Mouse (Mus musculus): ENCODE measurements around the gene Smg8. TPM values are rescaled to one million over a fixed set of nuclear protein-coding genes. Genes with fewer than 3 reads are reported as not detected.
A peak's percentile ranks its signal among the peaks of the same experiment; 100 is the strongest.

The Smg8 gene
- polyA plus RNA-seq, 1 experiment from 2014 or later = 23.9 TPM

GRCm38 (mm10) chr11:87108755-87109518 lies 22.4 kb upstream of the Smg8 start, which contains the start of gene Ska2:
Gene Ska2, plus strand, starts transcription at chr11:87109234.
- peak; percentile 98 for ATAC-seq
- Histone ChIP-seq H3K27me3 (replicated peaks; ENCODE audit: control insufficient read depth, insufficient read depth, low read length) (no peaks in the 10 kb centered on the region), H3K4me3 (replicated peaks; ENCODE audit: low read length) (peak within 1 kb of the TSS; percentile 98), H3K27ac (ENCODE audit: low read length) (peak within 1 kb of the TSS; percentile 97), H3K36me3 (ENCODE audit: control insufficient read depth, insufficient read depth) (no peaks in the 10 kb centered on the region), H3K9ac (replicated peaks; ENCODE audit: low read depth, low read length) (peak within 1 kb of the TSS; percentile 94), H3K9me3 (ENCODE audit: control insufficient read depth, low read length) (no peaks in the 10 kb centered on the region), H3K4me2 (ENCODE audit: low read length) (peak within 1 kb of the TSS; percentile 57), H3K4me1 (replicated peaks; ENCODE audit: control insufficient read depth, insufficient read depth, low read length) (peaks cover 22% of the 10 kb centered on the region)
- WGBS = under 1% methylated on average over 40 of the region's 40 CpGs

- Histone ChIP-seq H3K27me3 (replicated peaks; ENCODE audit: control insufficient read depth, insufficient read depth, low read length) (no peaks in the 10 kb centered on the region), H3K36me3 (ENCODE audit: control insufficient read depth, insufficient read depth) (no peaks in the 10 kb centered on the region), H3K9me3 (ENCODE audit: control insufficient read depth, low read length) (no peaks in the 10 kb centered on the region), H3K9ac (replicated peaks; ENCODE audit: low read depth, low read length) (peak within 1 kb of the TSS; percentile 94), H3K27ac (ENCODE audit: low read length) (peak within 1 kb of the TSS; percentile 97), H3K4me2 (ENCODE audit: low read length) (peak within 1 kb of the TSS; percentile 57), H3K4me3 (replicated peaks; ENCODE audit: low read length) (peak within 1 kb of the TSS; percentile 98), H3K4me1 (replicated peaks; ENCODE audit: control insufficient read depth, insufficient read depth, low read length) (peaks cover 22% of the 10 kb centered on the region)
- under 1% methylated on average over 14 of the region's 14 CpGs for WGBS
- no peak for ATAC-seq
Measured at GRCm38 (mm10) chr11:87108409-87108754, 21.8 kb upstream of the Smg8 start, which contains the start of gene Prr11. Gene Prr11, minus strand, starts transcription at chr11:87108708.

GRCm38 (mm10) chr11:87087142-87087541 lies 568 bp upstream of the Smg8 start:
- WGBS = 73% methylated on average over 2 of the region's 2 CpGs
- no peak overlapping the region for H3K27ac ChIP-seq (ENCODE audit: low read length)
- peak overlapping the region; percentile 96 for H3K4me3 ChIP-seq (replicated peaks; ENCODE audit: low read length)
- H3K4me2 ChIP-seq (ENCODE audit: low read length) = peak overlapping the region; percentile 96
- H3K9me3 ChIP-seq (ENCODE audit: control insufficient read depth, low read length) = no peaks in the 10 kb centered on the region
- H3K27me3 ChIP-seq (replicated peaks; ENCODE audit: control insufficient read depth, insufficient read depth, low read length) = no peaks in the 10 kb centered on the region
- ATAC-seq = no peak
- H3K9ac ChIP-seq (replicated peaks; ENCODE audit: low read depth, low read length) = no peak overlapping the region
- H3K36me3 ChIP-seq (ENCODE audit: control insufficient read depth, insufficient read depth) = peaks cover 9% of the 10 kb centered on the region
- H3K4me1 ChIP-seq (replicated peaks; ENCODE audit: control insufficient read depth, insufficient read depth, low read length) = peaks cover 21% of the 10 kb centered on the region

GRCm38 (mm10) chr11:87085461-87085860 lies 1.1 kb downstream of the Smg8 start:
- no peak overlapping the region for H3K9ac ChIP-seq (replicated peaks; ENCODE audit: low read depth, low read length)

GRCm38 (mm10) chr11:87083712-87084111 lies 2.9 kb downstream of the Smg8 start:
- H3K4me2 ChIP-seq (ENCODE audit: low read length) = no peak overlapping the region

More at GRCm38 (mm10) chr11:87085461-87085860, 1.1 kb downstream of the Smg8 start:
- ATAC-seq = no peak
- Histone ChIP-seq H3K4me2 (ENCODE audit: low read length) (peak overlapping the region; percentile 96), H3K9me3 (ENCODE audit: control insufficient read depth, low read length) (no peaks in the 10 kb centered on the region), H3K27ac (ENCODE audit: low read length) (no peak overlapping the region), H3K27me3 (replicated peaks; ENCODE audit: control insufficient read depth, insufficient read depth, low read length) (no peaks in the 10 kb centered on the region), H3K36me3 (ENCODE audit: control insufficient read depth, insufficient read depth) (peaks cover 11% of the 10 kb centered on the region), H3K4me3 (replicated peaks; ENCODE audit: low read length) (peak overlapping the region; percentile 96), H3K4me1 (replicated peaks; ENCODE audit: control insufficient read depth, insufficient read depth, low read length) (peaks cover 21% of the 10 kb centered on the region)
- WGBS = 90% methylated on average over 13 of the region's 13 CpGs

GRCm38 (mm10) chr11:87073866-87074440 lies 12.6 kb downstream of the Smg8 start, which contains the start of gene Gdpd1:
Gene Gdpd1, minus strand, starts transcription at chr11:87074062.
- peaks cover 35% of the 10 kb centered on the region for H3K4me1 ChIP-seq (replicated peaks; ENCODE audit: control insufficient read depth, insufficient read depth, low read length)
- H3K9ac ChIP-seq (replicated peaks; ENCODE audit: low read depth, low read length) = peak within 1 kb of the TSS; percentile 75
- peak; percentile 98 for ATAC-seq
- peak within 1 kb of the TSS; percentile 92 for H3K27ac ChIP-seq (ENCODE audit: low read length)
- H3K36me3 ChIP-seq (ENCODE audit: control insufficient read depth, insufficient read depth) = peaks cover 6% of the 10 kb centered on the region; the same call in 1 of the 2 replicates
- peak within 1 kb of the TSS; percentile 50 for H3K4me3 ChIP-seq (replicated peaks; ENCODE audit: low read length)
- H3K4me2 ChIP-seq (ENCODE audit: low read length) = peak within 1 kb of the TSS; percentile 70
- H3K9me3 ChIP-seq (ENCODE audit: control insufficient read depth, low read length) = no peaks in the 10 kb centered on the region
- H3K27me3 ChIP-seq (replicated peaks; ENCODE audit: control insufficient read depth, insufficient read depth, low read length) = no peaks in the 10 kb centered on the region
- under 1% methylated on average over 43 of the region's 43 CpGs for WGBS

More at GRCm38 (mm10) chr11:87083712-87084111, 2.9 kb downstream of the Smg8 start:
- H3K36me3 ChIP-seq (ENCODE audit: control insufficient read depth, insufficient read depth) = peaks cover 21% of the 10 kb centered on the region
- no peak overlapping the region for H3K27ac ChIP-seq (ENCODE audit: low read length)
- 93% methylated on average over 1 of the region's 1 CpGs for WGBS
- peaks cover 24% of the 10 kb centered on the region for H3K4me1 ChIP-seq (replicated peaks; ENCODE audit: control insufficient read depth, insufficient read depth, low read length)
- no peak overlapping the region for H3K9ac ChIP-seq (replicated peaks; ENCODE audit: low read depth, low read length)
- no peak overlapping the region for H3K4me3 ChIP-seq (replicated peaks; ENCODE audit: low read length)
- no peak for ATAC-seq
- H3K9me3 ChIP-seq (ENCODE audit: control insufficient read depth, low read length) = no peaks in the 10 kb centered on the region
- no peaks in the 10 kb centered on the region for H3K27me3 ChIP-seq (replicated peaks; ENCODE audit: control insufficient read depth, insufficient read depth, low read length)

- Histone ChIP-seq H3K27ac (ENCODE audit: low read length) (peak overlapping the region; percentile 92), H3K4me3 (replicated peaks; ENCODE audit: low read length) (peak overlapping the region; percentile 50), H3K4me1 (replicated peaks; ENCODE audit: control insufficient read depth, insufficient read depth, low read length) (peaks cover 35% of the 10 kb centered on the region), H3K4me2 (ENCODE audit: low read length) (peak overlapping the region; percentile 70), H3K9ac (replicated peaks; ENCODE audit: low read depth, low read length) (peak overlapping the region; percentile 75), H3K27me3 (replicated peaks; ENCODE audit: control insufficient read depth, insufficient read depth, low read length) (no peaks in the 10 kb centered on the region), H3K9me3 (ENCODE audit: control insufficient read depth, low read length) (no peaks in the 10 kb centered on the region), H3K36me3 (ENCODE audit: control insufficient read depth, insufficient read depth) (peaks cover 6% of the 10 kb centered on the region; the same call in 1 of the 2 replicates)
- 1% methylated on average over 24 of the region's 24 CpGs for WGBS
- peak; percentile 73 for ATAC-seq
Measured at GRCm38 (mm10) chr11:87073343-87073865, 13.2 kb downstream of the Smg8 start.

- Histone ChIP-seq H3K9ac (replicated peaks; ENCODE audit: low read depth, low read length) (no peak overlapping the region), H3K4me1 (replicated peaks; ENCODE audit: control insufficient read depth, insufficient read depth, low read length) (no peaks in the 10 kb centered on the region), H3K9me3 (ENCODE audit: control insufficient read depth, low read length) (no peaks in the 10 kb centered on the region), H3K27ac (ENCODE audit: low read length) (no peak overlapping the region), H3K36me3 (ENCODE audit: control insufficient read depth, insufficient read depth) (peaks cover 32% of the 10 kb centered on the region), H3K4me3 (replicated peaks; ENCODE audit: low read length) (no peak overlapping the region), H3K27me3 (replicated peaks; ENCODE audit: control insufficient read depth, insufficient read depth, low read length) (no peaks in the 10 kb centered on the region), H3K4me2 (ENCODE audit: low read length) (no peak overlapping the region)
- ATAC-seq = no peak
- WGBS = 83% methylated on average over 3 of the region's 3 CpGs
Measured at GRCm38 (mm10) chr11:87062087-87062486, 24.5 kb downstream of the Smg8 start.

- no peaks in the 10 kb centered on the region for H3K27me3 ChIP-seq (replicated peaks; ENCODE audit: control insufficient read depth, insufficient read depth, low read length)
- no peak overlapping the region for H3K4me2 ChIP-seq (ENCODE audit: low read length)
- no peak for ATAC-seq
- H3K9ac ChIP-seq (replicated peaks; ENCODE audit: low read depth, low read length) = no peak overlapping the region
- peaks cover 42% of the 10 kb centered on the region for H3K36me3 ChIP-seq (ENCODE audit: control insufficient read depth, insufficient read depth)
- H3K27ac ChIP-seq (ENCODE audit: low read length) = no peak overlapping the region
- H3K9me3 ChIP-seq (ENCODE audit: control insufficient read depth, low read length) = no peaks in the 10 kb centered on the region
- 98% methylated on average over 2 of the region's 2 CpGs for WGBS
- no peaks in the 10 kb centered on the region for H3K4me1 ChIP-seq (replicated peaks; ENCODE audit: control insufficient read depth, insufficient read depth, low read length)
- H3K4me3 ChIP-seq (replicated peaks; ENCODE audit: low read length) = no peak overlapping the region
Measured at GRCm38 (mm10) chr11:87060410-87060809, 26.2 kb downstream of the Smg8 start.
